Mouse (Mus musculus) ES-Bruce4 (cell line): ENCODE measurements around the gene Rln3. TPM values are rescaled to one million over a fixed set of nuclear protein-coding genes. Genes with fewer than 3 reads are reported as not detected.

Experiments
- H3K27ac ChIP-seq: 2 replicates; pipeline ENCODE4 v1.5.1; 2012; ENCODE audit warnings: low read length, inconsistent platforms; ENCODE audit not compliant: insufficient read depth
- H3K27me3 ChIP-seq: 2 replicates; pipeline ENCODE4 v1.6.1; 2012; ENCODE audit warnings: mild to moderate bottlenecking, low read length, inconsistent platforms; ENCODE audit not compliant: control insufficient read depth, poor library complexity, insufficient read depth, severe bottlenecking
- H3K36me3 ChIP-seq: 2 replicates; pipeline ENCODE4 v1.6.1; 2012; ENCODE audit warnings: inconsistent platforms, mild to moderate bottlenecking, low read length, moderate library complexity; ENCODE audit not compliant: control insufficient read depth, poor library complexity, insufficient read depth, severe bottlenecking
- H3K4me1 ChIP-seq: one replicate; pipeline ENCODE4 v1.8.1; 2011; ENCODE audit warnings: low read length; ENCODE audit not compliant: control insufficient read depth, insufficient read depth
- H3K4me3 ChIP-seq: 2 replicates; pipeline ENCODE4 v1.5.1; 2011; ENCODE audit warnings: low read depth, mild to moderate bottlenecking, low read length
- H3K9ac ChIP-seq: 2 replicates; pipeline ENCODE4 v1.6.1; 2012; ENCODE audit warnings: low read depth, mild to moderate bottlenecking, inconsistent platforms; ENCODE audit not compliant: poor library complexity, severe bottlenecking
- H3K9me3 ChIP-seq: replicated peaks from 2 replicates; pipeline ENCODE4 v1.6.1; 2012; ENCODE audit warnings: mild to moderate bottlenecking, low read length, inconsistent platforms; ENCODE audit not compliant: control insufficient read depth, poor library complexity, insufficient read depth, severe bottlenecking
- CTCF ChIP-seq: IDR thresholded peaks from one replicate; pipeline ENCODE4 v1.8.1; 2011; ENCODE audit warnings: low read depth, low read length
- EP300 ChIP-seq: IDR thresholded peaks from 2 replicates; pipeline ENCODE4 v1.6.1; 2011; ENCODE audit warnings: low read depth, low read length; ENCODE audit not compliant: insufficient read depth
- POLR2A ChIP-seq: IDR thresholded peaks from one replicate; pipeline ENCODE4 v1.8.1; 2011; ENCODE audit warnings: low read length; ENCODE audit not compliant: insufficient read depth
- polyA plus RNA-seq: library from polyadenylated mRNA; stranded (reverse); fragments of >200 nt; gene quantifications from 2 replicates; pipeline ENCODE4 v1.2.4, GENCODE M21; 2011; ENCODE audit warnings: low read depth; ENCODE audit not compliant: missing spikeins, insufficient read depth, insufficient read length

Rln3 gene
- polyA plus RNA-seq, 1 experiment: 1.9 TPM

GRCm38 (mm10) chr8:84083829-84084241 is 39.0 kb upstream of the Rln3 start:
- no peak overlapping the region for H3K27ac ChIP-seq
- peaks cover 2% of the 10 kb centered on the region for H3K4me1 ChIP-seq
- 0 out of 2 replicates have a peak overlapping the region, but pooled peaks have one; percentile 26 for H3K4me3 ChIP-seq
- no peaks in the 10 kb centered on the region for H3K27me3 ChIP-seq
- peak overlapping the region; percentile 16 for H3K9ac ChIP-seq
- H3K9me3 ChIP-seq: no peaks in the 10 kb centered on the region
- TF ChIP-seq EP300 (no peak), POLR2A (no peak), CTCF (peak; percentile 22)
- H3K36me3 ChIP-seq: peaks cover 3% of the 10 kb centered on the region; the same call in 1 of the 2 replicates

- Histone ChIP-seq H3K27me3 (no peaks in the 10 kb centered on the region), H3K4me3 (no peak overlapping the region), H3K9ac (no peak overlapping the region), H3K27ac (no peak overlapping the region), H3K36me3 (peaks cover 3% of the 10 kb centered on the region; the same call in 1 of the 2 replicates), H3K4me1 (peaks cover 2% of the 10 kb centered on the region), H3K9me3 (no peaks in the 10 kb centered on the region)
- no peak for TF ChIP-seq POLR2A
- TF ChIP-seq EP300: no peak
- TF ChIP-seq CTCF: no peak
Measured at GRCm38 (mm10) chr8:84079206-84079605, 34.4 kb upstream of the Rln3 start.

GRCm38 (mm10) chr8:84076849-84077248 is 32.0 kb upstream of the Rln3 start:
- Histone ChIP-seq H3K4me1 (peaks cover 2% of the 10 kb centered on the region), H3K36me3 (0 out of 2 replicates have a peak, but pooled peaks cover 3% of the 10 kb centered on the region), H3K4me3 (no peak overlapping the region), H3K27me3 (no peaks in the 10 kb centered on the region), H3K9ac (no peak overlapping the region), H3K27ac (no peak overlapping the region), H3K9me3 (no peaks in the 10 kb centered on the region)
- TF ChIP-seq POLR2A (no peak), EP300 (no peak), CTCF (no peak)

- 0 out of 2 replicates have a peak, but pooled peaks cover 3% of the 10 kb centered on the region for H3K36me3 ChIP-seq
- H3K9me3 ChIP-seq: no peaks in the 10 kb centered on the region
- H3K4me3 ChIP-seq: no peak overlapping the region
- H3K9ac ChIP-seq: no peak overlapping the region
- no peaks in the 10 kb centered on the region for H3K27me3 ChIP-seq
- peaks cover 2% of the 10 kb centered on the region for H3K4me1 ChIP-seq
- TF ChIP-seq POLR2A: no peak
- no peak for TF ChIP-seq CTCF
- TF ChIP-seq EP300: no peak
- no peak overlapping the region for H3K27ac ChIP-seq
Measured at GRCm38 (mm10) chr8:84076412-84076811, 31.6 kb upstream of the Rln3 start.

- H3K27me3 ChIP-seq: no peaks in the 10 kb centered on the region
- no peaks in the 10 kb centered on the region for H3K9me3 ChIP-seq
- H3K9ac ChIP-seq: no peak overlapping the region
- peaks cover 2% of the 10 kb centered on the region for H3K4me1 ChIP-seq
- no peak overlapping the region for H3K4me3 ChIP-seq
- TF ChIP-seq EP300: no peak
- no peak for TF ChIP-seq POLR2A
- TF ChIP-seq CTCF: no peak
- H3K36me3 ChIP-seq: no peaks in the 10 kb centered on the region
- H3K27ac ChIP-seq: no peak overlapping the region
Measured at GRCm38 (mm10) chr8:84073230-84073976, 28.6 kb upstream of the Rln3 start.

GRCm38 (mm10) chr8:84072321-84072720 is 27.5 kb upstream of the Rln3 start:
- H3K27me3 ChIP-seq: no peaks in the 10 kb centered on the region
- H3K4me3 ChIP-seq: no peak overlapping the region
- H3K27ac ChIP-seq: no peak overlapping the region
- TF ChIP-seq EP300: no peak
- TF ChIP-seq CTCF: no peak
- TF ChIP-seq POLR2A: no peak
- H3K4me1 ChIP-seq: peaks cover 7% of the 10 kb centered on the region
- no peaks in the 10 kb centered on the region for H3K9me3 ChIP-seq
- H3K9ac ChIP-seq: no peak overlapping the region
- H3K36me3 ChIP-seq: no peaks in the 10 kb centered on the region
